Mouse (Mus musculus): ENCODE results near the gene Ceacam15. TPM values are rescaled to one million over a fixed set of nuclear protein-coding genes. Genes with fewer than 3 reads are reported as not detected.
"Not testable (repeated sequence)": the region's sequence is repeated elsewhere in the genome, so short reads cannot be mapped to it uniquely, and the experiment has no call there.

Gene Ceacam15
- polyA plus RNA-seq, 2 experiments, result not detected

DNA sequence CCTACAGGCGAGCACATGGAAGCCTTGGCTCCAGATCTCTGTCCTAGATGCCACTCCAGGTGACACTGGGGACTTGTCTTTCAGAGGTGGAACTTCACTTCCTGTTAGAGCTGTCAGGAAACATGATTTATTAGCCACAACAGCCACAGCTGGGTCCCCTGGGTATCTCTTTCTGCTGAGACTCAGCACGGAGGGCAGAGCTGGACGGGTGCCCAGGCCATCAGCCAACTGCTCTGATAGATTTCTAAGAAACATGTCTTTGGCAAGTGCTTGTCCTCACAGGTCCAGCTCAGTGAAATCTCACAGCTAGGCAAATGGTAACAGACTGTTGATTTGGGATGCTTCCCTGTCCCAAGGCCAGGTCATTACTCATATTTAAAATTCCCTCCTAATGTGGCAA lies 36.5 kb downstream of the Ceacam15 start:
- H3K4me3 ChIP-seq (replicated peaks; ENCODE audit: low read length), result no peak overlapping the region
- WGBS, result 51% methylated on average over 3 of the region's 3 CpGs
- ATAC-seq (ENCODE audit: low FRiP score, low read depth), result no peak
- H3K27ac ChIP-seq (replicated peaks; ENCODE audit: low read depth, low read length), result no peak overlapping the region
- no peak overlapping the region for H3K9ac ChIP-seq (ENCODE audit: low read depth, low read length, severe bottlenecking)
- no peak for TF ChIP-seq POLR2A (IDR thresholded peaks at IDR 0.05; ENCODE audit: borderline replicate concordance, extremely low read depth, insufficient read depth, insufficient read length)
- no peak overlapping the region for H3K4me2 ChIP-seq (replicated peaks; ENCODE audit: low read depth, low read length, severe bottlenecking)
- DNase-seq (ENCODE audit: low spot score), result peak; percentile 52
- H3K27me3 ChIP-seq (ENCODE audit: control insufficient read depth, insufficient read depth, low read length), result no peaks in the 10 kb centered on the region
- H3K9me3 ChIP-seq (ENCODE audit: control insufficient read depth, low read length), result no peaks in the 10 kb centered on the region
- H3K4me1 ChIP-seq (ENCODE audit: control insufficient read depth, insufficient read depth, low read length), result no peaks in the 10 kb centered on the region
- no peaks in the 10 kb centered on the region for H3K36me3 ChIP-seq (ENCODE audit: control insufficient read depth, insufficient read depth, low read length)

GRCm38 (mm10) chr7:16635116-16635515 lies 40.4 kb downstream of the Ceacam15 start:
- WGBS, result 46% methylated on average over 3 of the region's 3 CpGs
- Histone ChIP-seq H3K9ac (ENCODE audit: low read depth, low read length, severe bottlenecking) (no peak overlapping the region), H3K9me3 (ENCODE audit: control insufficient read depth, low read length) (no peaks in the 10 kb centered on the region), H3K27ac (replicated peaks; ENCODE audit: low read depth, low read length) (no peak overlapping the region), H3K27me3 (ENCODE audit: control insufficient read depth, insufficient read depth, low read length) (no peaks in the 10 kb centered on the region), H3K4me1 (ENCODE audit: control insufficient read depth, insufficient read depth, low read length) (no peaks in the 10 kb centered on the region), H3K4me3 (replicated peaks; ENCODE audit: low read length) (no peak overlapping the region), H3K4me2 (replicated peaks; ENCODE audit: low read depth, low read length, severe bottlenecking) (no peak overlapping the region), H3K36me3 (ENCODE audit: control insufficient read depth, insufficient read depth, low read length) (no peaks in the 10 kb centered on the region)
- no peak for TF ChIP-seq POLR2A (IDR thresholded peaks at IDR 0.05; ENCODE audit: borderline replicate concordance, extremely low read depth, insufficient read depth, insufficient read length)
- no peak for DNase-seq (ENCODE audit: low spot score)
- no peak for ATAC-seq (ENCODE audit: low FRiP score, low read depth)

- H3K9ac ChIP-seq (ENCODE audit: low read depth, low read length, severe bottlenecking); H3K27me3 ChIP-seq (ENCODE audit: control insufficient read depth, insufficient read depth, low read length); H3K4me3 ChIP-seq (replicated peaks; ENCODE audit: low read length); H3K36me3 ChIP-seq (ENCODE audit: control insufficient read depth, insufficient read depth, low read length); ATAC-seq (ENCODE audit: low FRiP score, low read depth); H3K4me2 ChIP-seq (replicated peaks; ENCODE audit: low read depth, low read length, severe bottlenecking); H3K27ac ChIP-seq (replicated peaks; ENCODE audit: low read depth, low read length); DNase-seq (ENCODE audit: low spot score); H3K4me1 ChIP-seq (ENCODE audit: control insufficient read depth, insufficient read depth, low read length); H3K9me3 ChIP-seq (ENCODE audit: control insufficient read depth, low read length): not testable (repeated sequence)
- 19% methylated on average over 10 of the region's 10 CpGs for WGBS
Measured at GRCm38 (mm10) chr7:16633913-16634312, 41.6 kb downstream of the Ceacam15 start.

DNA sequence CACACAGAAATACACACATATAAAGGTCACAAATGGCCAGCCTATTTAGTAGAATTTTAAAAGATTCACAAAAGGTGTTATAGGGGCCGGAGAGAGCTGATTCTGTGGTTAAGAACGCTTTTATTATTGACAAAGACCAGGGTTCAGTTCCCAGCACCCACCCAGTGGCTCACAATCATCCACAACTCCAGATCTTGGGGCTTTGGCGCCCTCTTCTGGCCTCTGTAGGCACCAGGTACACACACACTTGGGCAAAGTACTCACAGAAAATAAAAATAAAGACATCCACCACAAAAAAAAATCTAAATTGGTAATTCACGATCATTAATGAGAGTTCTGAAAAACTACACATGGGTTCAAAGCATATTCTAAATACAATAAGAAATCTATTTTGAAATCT lies 43.6 kb downstream of the Ceacam15 start:
- no peaks in the 10 kb centered on the region for H3K4me1 ChIP-seq (ENCODE audit: control insufficient read depth, insufficient read depth, low read length)
- ATAC-seq (ENCODE audit: low FRiP score, low read depth) (no peak), DNase-seq (ENCODE audit: low spot score) (no peak)
- H3K9me3 ChIP-seq (ENCODE audit: control insufficient read depth, low read length), result no peaks in the 10 kb centered on the region
- no peak overlapping the region for H3K4me2 ChIP-seq (replicated peaks; ENCODE audit: low read depth, low read length, severe bottlenecking)
- no peak for TF ChIP-seq POLR2A (IDR thresholded peaks at IDR 0.05; ENCODE audit: borderline replicate concordance, extremely low read depth, insufficient read depth, insufficient read length)
- WGBS, result 73% methylated on average over 4 of the region's 4 CpGs
- no peak overlapping the region for H3K4me3 ChIP-seq (replicated peaks; ENCODE audit: low read length)
- no peaks in the 10 kb centered on the region for H3K27me3 ChIP-seq (ENCODE audit: control insufficient read depth, insufficient read depth, low read length)
- H3K9ac ChIP-seq (ENCODE audit: low read depth, low read length, severe bottlenecking), result no peak overlapping the region
- H3K27ac ChIP-seq (replicated peaks; ENCODE audit: low read depth, low read length), result no peak overlapping the region
- no peaks in the 10 kb centered on the region for H3K36me3 ChIP-seq (ENCODE audit: control insufficient read depth, insufficient read depth, low read length)

DNA sequence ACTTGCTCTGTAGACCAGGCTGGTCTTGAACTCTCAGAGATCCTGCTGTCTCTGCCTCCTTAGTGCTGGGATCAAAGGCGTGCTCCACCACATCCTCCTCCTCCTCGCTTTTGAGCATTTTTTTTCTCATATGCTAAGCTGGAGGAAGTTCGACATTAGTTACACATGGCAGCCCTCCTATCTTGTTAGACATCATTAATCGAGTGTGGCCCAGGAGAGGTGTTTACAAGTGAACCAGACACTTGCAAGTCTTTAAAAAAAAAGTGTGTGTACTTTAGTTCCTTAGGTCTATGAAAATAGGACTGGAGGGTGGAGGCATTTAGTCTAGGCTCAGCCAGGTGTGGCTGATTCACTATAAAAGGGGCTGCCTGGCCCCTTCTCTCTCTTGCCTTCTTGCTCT lies 44.5 kb downstream of the Ceacam15 start:
- H3K4me3 ChIP-seq (replicated peaks; ENCODE audit: low read length), result no peak overlapping the region
- H3K27ac ChIP-seq (replicated peaks; ENCODE audit: low read depth, low read length), result no peak overlapping the region
- no peak for ATAC-seq (ENCODE audit: low FRiP score, low read depth)
- no peaks in the 10 kb centered on the region for H3K27me3 ChIP-seq (ENCODE audit: control insufficient read depth, insufficient read depth, low read length)
- H3K4me1 ChIP-seq (ENCODE audit: control insufficient read depth, insufficient read depth, low read length), result no peaks in the 10 kb centered on the region
- H3K9ac ChIP-seq (ENCODE audit: low read depth, low read length, severe bottlenecking), result no peak overlapping the region
- 54% methylated on average over 4 of the region's 4 CpGs for WGBS
- DNase-seq (ENCODE audit: low spot score), result no peak
- H3K4me2 ChIP-seq (replicated peaks; ENCODE audit: low read depth, low read length, severe bottlenecking), result no peak overlapping the region
- no peaks in the 10 kb centered on the region for H3K36me3 ChIP-seq (ENCODE audit: control insufficient read depth, insufficient read depth, low read length)
- TF ChIP-seq POLR2A (IDR thresholded peaks at IDR 0.05; ENCODE audit: borderline replicate concordance, extremely low read depth, insufficient read depth, insufficient read length), result no peak
- H3K9me3 ChIP-seq (ENCODE audit: control insufficient read depth, low read length), result no peaks in the 10 kb centered on the region

GRCm38 (mm10) chr7:16629598-16630296 lies 45.8 kb downstream of the Ceacam15 start:
- Histone ChIP-seq H3K27ac (replicated peaks; ENCODE audit: low read depth, low read length) (no peak overlapping the region), H3K36me3 (ENCODE audit: control insufficient read depth, insufficient read depth, low read length) (no peaks in the 10 kb centered on the region), H3K9ac (ENCODE audit: low read depth, low read length, severe bottlenecking) (no peak overlapping the region), H3K4me3 (replicated peaks; ENCODE audit: low read length) (no peak overlapping the region), H3K4me2 (replicated peaks; ENCODE audit: low read depth, low read length, severe bottlenecking) (no peak overlapping the region), H3K4me1 (ENCODE audit: control insufficient read depth, insufficient read depth, low read length) (no peaks in the 10 kb centered on the region), H3K9me3 (ENCODE audit: control insufficient read depth, low read length) (no peaks in the 10 kb centered on the region), H3K27me3 (ENCODE audit: control insufficient read depth, insufficient read depth, low read length) (no peaks in the 10 kb centered on the region)
- DNase-seq (ENCODE audit: low spot score), result peak; percentile 41
- ATAC-seq (ENCODE audit: low FRiP score, low read depth), result no peak
- 18% methylated on average over 10 of the region's 10 CpGs for WGBS
- no peak for TF ChIP-seq POLR2A (IDR thresholded peaks at IDR 0.05; ENCODE audit: borderline replicate concordance, extremely low read depth, insufficient read depth, insufficient read length)

Measured in limb, embryonic 14.5 days (tissue).